Mouse (Mus musculus): ENCODE results near the gene Ube2m.
"Not testable (repeated sequence)": the region's sequence is repeated elsewhere in the genome, so short reads cannot be mapped to it uniquely, and the experiment has no call there.

Gene Ube2m

DNA sequence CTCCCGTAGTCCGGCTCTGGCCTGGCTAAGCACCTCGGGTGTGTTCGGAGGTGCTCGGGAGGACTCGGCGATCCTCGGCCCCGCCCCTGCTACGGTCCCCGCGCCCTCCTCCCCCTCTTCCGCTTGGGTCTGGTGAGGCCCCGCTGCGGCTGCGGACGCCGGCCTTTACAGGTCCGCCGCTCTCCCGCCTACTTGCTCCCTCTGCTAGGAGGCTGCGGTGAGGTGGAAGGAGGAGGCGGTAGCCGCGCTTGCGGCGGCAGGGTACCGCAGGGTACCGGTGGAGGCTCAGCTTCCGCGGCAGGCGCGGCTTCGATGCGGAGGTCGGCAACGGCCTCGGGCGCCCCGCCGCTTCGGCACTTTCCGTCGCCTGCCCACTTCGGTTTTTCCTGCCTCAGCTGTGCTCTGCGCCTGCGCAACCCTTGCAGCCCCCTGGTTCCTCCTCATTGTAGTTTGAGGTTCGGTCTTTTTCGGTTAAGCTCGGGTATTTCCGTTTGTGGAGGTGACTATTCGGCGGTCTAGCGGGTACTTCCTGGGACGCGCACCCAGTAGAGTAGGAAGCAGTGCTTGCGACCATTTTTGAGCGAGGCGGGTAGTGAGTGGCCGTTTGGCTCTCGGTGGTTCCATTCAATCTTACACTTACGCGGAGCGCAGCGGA is at the start of gene Ube2m:
Gene Ube2m (minus strand): TSS at position 375 of the 655 bp plus-strand sequence.
- in situ Hi-C loops (cut with MboI; ENCODE audit: low sequenced_read_pairs): no loop called here

DNA sequence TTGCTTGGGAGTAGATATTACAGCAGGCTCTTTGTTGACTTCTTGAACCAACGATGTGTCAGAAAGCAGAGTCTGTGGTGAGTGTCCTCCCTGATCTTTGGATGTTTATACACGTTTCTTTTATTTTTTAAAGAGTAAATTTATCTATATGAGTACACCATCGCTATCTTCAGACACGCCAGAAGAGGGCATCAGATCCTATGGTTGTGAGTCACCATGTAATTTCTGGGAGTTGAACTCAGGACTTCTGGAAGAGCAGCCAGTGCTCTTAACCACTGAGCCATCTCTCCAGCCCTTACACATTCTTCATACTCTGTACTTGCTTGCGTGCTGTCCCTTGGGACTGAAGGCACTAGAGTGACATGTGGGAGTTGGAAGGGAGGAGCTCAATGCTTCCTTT is 34.2 kb upstream of the Ube2m start:
- in situ Hi-C loops (cut with MboI; ENCODE audit: low sequenced_read_pairs): no loop called here

DNA sequence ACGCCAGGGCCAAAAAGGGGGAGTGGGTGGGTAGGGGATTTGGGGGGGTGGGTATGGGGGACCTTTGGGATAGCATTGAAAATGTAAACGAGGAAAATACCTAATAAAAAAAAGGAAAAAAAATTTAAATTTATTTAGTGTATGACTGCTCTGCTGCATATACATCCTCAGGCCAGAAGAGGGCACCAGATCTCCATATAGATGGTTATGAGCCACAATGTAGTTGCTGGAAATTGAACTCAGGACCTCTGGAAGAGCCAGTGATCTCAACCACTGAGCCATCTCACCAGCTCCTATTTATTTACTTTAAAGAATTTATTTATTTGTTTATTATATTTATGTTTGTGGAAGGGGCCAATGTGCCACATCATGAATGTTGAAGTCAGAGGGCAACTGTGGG is 25.3 kb upstream of the Ube2m start:
- in situ Hi-C loops (cut with MboI; ENCODE audit: low sequenced_read_pairs): not testable (repeated sequence)

DNA sequence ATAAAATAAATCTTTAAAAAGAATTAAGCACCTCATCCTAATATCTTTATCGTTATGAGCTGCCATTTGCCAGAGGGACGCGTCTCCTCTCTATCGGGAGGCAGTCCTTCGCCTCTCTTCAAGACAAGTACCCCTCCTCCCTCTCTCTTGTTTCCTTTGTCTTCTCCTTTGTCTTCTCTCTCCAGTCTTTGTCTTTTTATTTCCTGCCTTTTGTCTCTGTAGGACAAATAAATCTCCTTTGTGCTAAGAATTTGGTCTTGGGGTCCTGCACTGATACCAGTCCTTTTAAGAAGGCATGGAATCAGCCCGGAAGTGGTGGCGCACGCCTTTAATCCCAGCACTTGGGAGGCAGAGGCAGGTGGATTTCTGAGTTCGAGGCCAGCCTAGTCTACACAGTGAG is 21.5 kb upstream of the Ube2m start:
- in situ Hi-C loops (cut with MboI; ENCODE audit: low sequenced_read_pairs): no loop called here

DNA sequence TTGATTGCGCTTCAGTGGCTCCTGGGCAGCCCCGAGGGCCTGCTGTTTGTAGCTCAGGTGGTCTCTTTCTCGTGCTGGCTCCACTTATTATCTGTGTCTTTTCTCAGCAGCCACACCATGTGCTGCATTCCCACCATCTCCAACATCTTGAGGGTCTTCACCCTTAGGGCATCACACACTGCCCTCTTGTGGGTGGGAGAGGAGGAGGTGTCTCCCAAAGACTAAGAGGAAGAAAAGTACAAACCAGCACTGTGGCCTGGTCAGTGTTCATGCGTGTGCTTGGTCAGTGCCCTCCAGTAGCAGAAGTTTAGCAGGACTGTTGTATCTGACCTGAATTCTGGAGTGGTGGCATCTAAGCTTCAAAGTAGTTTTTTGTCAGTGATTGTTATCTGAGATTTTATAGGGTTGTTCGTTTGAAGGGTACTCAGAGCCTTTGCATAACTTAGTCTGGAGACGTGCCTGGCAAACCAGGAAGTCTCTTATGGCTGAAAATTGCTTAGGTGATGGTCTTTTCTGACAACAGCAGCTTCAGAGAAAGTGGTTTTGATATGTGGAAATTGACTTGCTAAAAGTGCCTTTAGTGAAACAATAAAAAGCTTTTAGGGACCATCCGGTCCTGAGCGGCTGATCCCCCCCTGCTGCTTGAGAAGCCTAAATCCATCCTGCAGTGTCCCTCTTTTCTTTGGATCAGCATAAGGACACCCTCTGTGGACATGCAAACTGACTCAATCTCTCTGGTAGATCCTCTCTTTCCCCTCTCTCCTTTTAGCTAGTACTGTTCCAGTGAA is 19.0 kb upstream of the Ube2m start:
- in situ Hi-C loops (cut with MboI; ENCODE audit: low sequenced_read_pairs): no loop called here

DNA sequence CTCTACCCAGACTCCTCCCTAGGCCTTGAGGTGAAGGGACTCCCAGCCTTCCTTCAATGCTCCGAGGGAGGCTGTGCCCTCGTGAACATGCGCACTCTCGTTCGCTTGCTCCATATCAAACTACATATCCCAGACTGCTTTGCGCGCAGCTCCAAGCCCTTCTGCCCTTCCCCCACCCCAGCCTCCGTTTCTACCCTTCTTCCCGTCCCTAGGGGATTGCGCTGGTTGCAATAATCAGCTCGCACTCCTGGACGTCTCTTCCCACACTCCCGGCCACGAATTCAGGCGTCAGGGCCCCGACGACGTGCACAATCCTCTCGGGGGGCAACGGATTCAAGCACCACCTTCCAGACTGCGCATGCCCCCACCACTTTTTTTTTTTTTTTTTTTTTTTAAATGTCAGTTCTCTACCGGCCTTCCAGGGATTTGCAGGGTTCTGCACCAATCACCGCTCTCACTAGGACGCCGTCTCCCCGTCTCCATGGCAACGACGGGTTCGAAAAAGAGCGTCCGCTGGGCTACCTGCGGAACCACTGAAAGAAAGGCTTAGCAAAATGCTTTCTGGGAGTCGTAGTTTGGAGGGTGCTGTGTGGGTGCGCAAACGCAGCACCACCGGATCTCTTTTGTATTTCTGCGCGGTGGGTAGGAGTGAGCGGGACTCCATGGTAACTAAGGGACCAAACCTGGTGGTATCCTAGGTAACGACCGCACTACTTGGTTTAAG is 16.4 kb upstream of the Ube2m start, which contains the start of gene Mzf1:
Gene Mzf1 (minus strand): TSS at position 478 of the 724 bp plus-strand sequence.
- in situ Hi-C loops (cut with MboI; ENCODE audit: low sequenced_read_pairs): no loop called here

DNA sequence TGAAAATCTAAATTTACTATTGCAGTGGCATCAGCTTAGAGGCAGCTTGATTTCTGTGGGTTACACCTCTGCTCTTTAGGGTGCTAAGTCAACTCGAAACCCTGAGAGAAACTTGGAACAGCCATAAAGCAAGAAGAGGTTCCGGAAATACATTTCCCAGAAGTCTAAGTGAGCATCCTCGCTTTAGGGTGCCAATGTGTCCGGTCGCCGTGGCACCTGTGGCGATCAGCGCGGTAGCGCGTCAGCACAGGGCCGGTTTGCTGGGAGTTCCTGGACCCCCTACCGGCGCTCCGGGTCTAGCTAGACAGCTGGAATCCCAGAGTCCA is 15.8 kb upstream of the Ube2m start:
- in situ Hi-C loops (cut with MboI; ENCODE audit: low sequenced_read_pairs): no loop called here

DNA sequence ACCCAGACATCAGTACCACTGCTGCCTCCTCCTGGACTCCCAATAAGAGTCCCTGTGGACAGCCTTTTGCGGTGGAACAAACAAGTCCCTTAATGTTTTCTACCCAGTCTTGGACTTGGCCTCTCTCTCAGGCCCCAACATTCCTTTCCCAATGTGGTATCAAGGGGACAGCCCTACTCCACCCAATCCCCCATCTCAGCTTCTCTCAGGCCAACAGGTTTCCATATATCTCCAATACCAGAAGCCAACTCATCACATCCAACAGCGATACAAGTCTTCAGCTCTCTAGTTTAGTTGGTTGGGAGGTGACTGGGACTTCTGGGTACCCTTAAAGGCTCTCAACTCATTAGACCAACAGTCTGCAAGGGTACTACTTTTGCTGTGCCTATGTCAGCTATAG is 15.4 kb upstream of the Ube2m start:
- in situ Hi-C loops (cut with MboI; ENCODE audit: low sequenced_read_pairs): no loop called here

DNA sequence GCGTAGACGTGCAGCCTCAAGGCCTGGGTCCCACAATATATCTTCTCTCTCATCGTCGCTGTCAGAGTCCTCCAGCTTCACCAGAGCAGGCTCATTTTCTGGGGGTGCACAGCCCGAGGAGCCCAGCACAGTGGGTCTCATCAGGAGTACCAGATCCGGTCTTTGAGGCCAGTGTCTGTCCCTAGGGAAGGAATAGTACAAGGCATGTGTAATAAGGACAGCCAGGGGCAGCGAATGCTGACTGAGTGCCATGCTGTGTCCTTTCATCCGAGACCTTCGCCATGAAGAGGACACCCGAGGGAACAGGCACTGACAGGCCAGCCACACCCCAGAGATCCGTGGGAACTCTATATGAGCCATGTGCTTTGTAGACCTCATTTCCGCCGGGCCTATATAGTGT is 14.9 kb upstream of the Ube2m start:
- in situ Hi-C loops (cut with MboI; ENCODE audit: low sequenced_read_pairs): no loop called here

DNA sequence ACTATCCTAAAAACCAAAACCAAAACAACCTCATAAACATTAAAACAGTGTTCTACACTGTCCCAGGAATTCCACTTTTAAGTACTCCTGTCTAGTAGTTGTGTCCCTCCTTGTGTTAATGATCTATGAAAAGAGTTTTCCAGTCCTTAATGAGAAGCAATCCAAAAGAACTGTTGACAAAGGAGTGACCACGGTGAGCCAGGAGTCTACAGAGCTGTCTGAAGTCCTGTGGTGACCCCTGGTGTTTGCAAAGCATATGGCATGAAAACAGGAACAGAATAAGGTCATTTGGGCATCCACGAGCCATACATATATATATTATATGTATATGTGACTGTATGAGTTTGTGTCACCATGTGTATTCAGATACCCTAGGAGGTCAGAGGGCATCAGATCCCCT is 8.0 kb upstream of the Ube2m start:
- in situ Hi-C loops (cut with MboI; ENCODE audit: low sequenced_read_pairs): no loop called here

DNA sequence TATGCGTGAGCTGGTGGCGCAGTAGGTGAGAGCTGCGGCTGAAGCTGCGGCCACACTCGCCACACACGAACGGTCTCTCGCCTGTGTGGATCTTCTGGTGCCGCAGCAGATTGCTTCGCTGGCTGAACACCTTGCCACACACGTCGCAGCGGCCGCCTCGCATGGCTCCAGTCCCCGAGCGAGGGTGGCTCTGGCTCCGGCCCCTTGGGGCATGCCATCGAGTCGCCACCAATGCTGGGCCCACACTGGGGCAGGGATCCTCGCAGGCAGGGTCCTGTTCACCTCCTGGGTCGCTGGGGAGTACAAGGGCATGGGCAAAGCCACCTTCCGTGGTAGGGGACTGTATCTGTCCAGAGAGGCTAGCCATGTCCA is 6.2 kb upstream of the Ube2m start:
- in situ Hi-C loops (cut with MboI; ENCODE audit: low sequenced_read_pairs): no loop called here

DNA sequence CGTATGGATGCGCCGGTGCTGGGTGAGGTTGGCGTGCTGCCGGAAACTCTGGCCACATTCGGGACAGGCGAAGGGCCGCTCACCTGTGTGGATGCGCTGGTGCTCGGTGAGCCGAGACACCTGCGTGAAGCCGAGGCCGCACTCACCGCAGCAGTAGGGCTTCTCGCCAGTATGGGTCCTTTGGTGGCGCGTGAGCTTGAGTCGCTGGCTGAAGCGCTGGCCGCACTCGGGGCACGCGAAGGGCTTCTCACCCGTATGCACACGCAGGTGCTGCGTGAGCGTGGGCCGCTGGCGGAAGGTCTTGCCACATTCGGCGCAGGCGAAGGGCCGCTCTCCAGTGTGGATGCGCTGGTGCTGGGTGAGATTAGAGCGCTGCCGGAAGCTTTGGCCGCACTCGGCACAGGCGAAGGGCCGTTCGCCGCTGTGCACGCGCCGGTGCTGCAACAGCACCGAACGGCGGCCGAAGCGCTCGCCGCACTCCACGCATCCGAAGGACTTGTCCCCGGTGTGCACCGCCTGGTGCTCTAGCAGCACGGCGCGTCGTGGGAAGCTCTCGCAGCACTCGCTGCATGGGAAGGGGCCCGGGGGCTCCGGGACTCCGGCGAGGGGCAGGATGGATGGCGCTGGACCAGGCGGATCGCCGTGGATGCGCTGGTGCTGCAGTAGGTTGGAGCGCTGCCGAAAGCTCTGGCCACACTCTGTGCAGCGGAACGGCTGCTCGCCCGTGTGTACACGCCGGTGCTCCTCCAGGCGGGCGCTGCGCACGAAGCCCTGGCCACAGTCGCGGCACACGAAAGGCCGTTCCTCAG is 5.6 kb upstream of the Ube2m start:
- in situ Hi-C loops (cut with MboI; ENCODE audit: low sequenced_read_pairs): no loop called here

DNA sequence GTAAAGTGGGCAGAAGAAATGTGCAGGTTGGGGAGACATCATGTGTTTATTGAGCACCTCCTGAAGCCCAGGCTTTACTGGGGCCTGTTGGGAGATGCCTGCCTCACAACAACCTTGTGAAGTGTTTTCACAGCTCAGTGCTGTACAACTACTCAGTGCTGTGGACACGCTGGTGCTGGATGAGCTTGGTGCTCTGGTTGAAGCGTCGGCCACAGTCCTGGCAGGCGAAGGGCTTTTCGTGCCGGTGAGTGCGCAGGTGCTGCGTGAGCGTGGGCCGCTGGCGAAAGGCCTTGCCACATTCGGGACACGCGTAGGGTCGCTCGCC is 5.0 kb upstream of the Ube2m start:
- in situ Hi-C loops (cut with MboI; ENCODE audit: low sequenced_read_pairs): no loop called here

DNA sequence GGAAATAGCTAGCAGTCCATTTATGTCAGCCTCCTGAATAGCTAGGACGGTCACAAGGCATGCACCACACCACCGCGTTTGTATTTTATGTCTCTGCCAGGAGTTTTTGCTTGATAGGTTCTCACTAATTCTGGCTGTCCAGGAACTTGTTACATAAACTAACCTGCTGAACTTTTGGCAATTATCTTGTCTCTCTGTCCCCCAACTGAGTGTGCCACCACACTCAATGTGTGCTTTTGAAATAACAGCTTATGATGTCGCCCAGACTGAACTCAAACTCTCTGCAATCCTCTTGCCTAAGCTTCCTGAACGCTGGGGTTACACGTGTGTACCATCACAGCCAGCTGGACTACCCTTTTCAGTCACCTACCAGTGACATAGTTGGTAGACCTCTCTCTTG is 4.4 kb upstream of the Ube2m start:
- in situ Hi-C loops (cut with MboI; ENCODE audit: low sequenced_read_pairs): no loop called here

DNA sequence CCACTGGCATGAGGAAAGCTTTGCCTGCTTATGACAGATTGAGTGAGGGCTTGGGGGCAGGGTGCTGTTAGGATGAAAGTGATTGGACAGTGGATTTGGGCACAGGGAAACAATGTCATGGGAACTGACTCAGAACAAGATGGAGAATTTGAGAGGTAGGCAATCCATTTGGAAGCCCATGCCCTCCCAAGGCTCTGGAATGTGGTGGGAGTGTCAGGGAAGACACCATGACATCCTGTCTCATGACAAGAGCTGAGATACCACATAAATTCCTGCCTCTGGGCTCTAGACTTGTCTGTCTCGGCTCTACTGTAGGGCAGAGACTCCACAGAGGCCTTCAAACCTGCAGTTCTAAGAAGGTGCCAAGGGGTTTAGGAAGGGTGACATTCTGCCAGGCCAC is 3.2 kb upstream of the Ube2m start:
- in situ Hi-C loops (cut with MboI; ENCODE audit: low sequenced_read_pairs): no loop called here

DNA sequence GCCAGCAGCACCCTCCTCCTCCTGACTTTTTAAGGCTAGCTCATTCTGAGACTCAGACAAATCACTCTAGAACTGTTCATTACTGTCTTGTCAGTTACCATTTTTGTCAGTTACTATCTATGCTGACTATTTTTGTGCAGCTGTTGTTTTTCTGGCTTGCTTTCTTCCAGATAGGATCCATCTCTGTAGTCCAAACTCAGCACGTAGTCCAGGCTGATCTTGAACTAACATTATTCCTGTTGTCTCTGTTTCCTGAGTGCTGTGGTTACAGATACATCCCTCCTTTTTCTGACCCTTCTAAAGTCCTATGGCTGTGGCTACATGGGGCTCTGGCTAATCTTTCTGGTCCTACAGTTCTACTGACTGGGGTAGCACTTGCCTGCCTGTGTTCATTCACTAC is 1.1 kb upstream of the Ube2m start:
- in situ Hi-C loops (cut with MboI; ENCODE audit: low sequenced_read_pairs): no loop called here

DNA sequence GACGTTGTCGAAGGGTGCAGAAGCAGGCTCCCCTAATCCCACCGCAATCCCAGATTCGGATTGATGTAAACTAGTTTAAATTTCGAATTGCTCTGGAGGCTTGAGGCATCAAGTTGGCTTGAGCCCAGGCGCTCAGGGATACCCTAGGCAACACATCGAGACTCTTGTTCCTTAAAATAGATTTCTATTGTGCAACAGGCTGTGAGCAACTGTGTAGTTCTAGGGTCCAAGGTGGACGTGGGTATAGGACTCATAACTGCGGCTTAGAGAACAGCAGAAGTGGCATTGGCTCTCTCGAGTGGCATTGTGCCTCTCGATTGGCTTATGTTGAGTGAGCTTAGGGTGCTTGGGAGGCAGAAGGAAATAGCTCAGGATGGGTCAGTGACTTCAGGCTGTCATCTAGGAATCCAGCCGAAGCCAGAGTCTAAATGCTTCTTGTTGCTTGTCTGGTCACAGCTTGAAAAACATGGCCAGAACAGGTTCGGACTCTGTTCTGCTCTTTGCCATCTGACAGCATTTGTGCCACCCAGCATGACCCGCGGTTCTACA is 620 bp upstream of the Ube2m start:
- in situ Hi-C loops (cut with MboI; ENCODE audit: low sequenced_read_pairs): no loop called here

DNA sequence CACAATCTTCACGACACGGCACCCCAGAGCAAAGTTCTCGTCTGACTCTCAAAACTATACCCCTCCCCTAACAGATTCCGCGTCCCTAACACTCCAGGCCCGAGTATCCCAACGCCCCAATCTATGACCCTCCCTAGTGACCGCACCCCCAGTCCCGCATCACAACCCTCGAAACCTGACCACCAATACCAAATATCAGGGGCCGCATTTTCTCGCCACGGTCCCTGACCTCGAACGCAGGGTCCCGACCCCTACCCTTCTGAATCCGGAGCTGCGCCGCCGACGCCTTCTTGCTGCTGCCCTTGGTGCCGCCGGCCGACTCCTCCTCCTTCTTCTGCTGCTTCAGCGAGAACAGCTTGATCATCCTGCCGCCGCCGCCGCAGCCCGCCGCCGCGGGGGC is 709 bp downstream of the Ube2m start:
- in situ Hi-C loops (cut with MboI; ENCODE audit: low sequenced_read_pairs): no loop called here

DNA sequence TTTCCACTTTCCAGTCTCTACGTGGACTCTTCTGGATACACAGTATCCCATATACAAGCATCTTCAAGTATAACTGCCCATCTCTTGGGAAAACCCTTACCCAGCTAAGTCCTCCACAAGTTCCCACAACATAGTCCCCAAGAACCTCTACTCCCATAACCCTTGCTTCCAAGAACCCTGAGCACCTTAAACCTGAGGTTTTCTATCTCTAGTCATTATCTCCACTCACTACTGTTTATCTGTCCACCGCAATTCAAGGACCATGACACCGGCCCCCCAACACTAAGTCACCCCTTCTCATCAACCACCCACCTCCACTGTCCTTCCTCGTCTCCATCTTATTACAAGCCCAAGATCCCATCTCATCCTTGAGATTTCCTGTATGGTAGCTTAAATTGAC is 1.3 kb downstream of the Ube2m start:
- in situ Hi-C loops (cut with MboI; ENCODE audit: low sequenced_read_pairs): no loop called here

DNA sequence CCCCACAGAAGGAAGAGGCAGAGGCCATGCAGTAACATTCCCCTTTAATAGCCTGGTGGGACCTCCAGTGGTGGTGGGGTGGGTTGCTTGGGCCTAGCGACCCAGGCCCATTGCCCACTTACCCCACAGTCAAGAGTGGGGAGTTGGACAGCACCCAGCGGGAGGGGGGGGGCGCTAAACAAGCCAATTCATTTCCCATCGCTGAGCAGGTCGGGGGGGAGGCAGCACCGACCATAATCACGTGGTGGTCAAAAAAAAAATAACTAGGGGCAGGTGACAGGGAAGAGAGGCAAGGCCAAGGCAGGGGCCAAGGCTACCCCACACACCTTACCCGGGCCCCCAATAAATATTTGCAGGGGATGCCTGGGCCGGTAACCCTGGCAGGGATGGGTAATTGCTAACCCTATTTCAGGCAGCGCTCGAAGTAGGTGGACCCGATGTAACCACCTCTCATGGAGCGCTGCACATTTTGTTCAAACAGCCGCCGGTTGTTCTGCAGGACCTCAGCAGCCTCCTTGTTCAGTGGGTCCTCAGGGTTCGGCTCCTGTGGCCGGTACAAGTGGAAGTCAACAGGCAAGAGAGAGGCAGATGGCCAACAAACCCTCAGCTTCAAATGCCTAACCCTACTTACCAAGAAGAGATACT is 2.7 kb downstream of the Ube2m start:
- in situ Hi-C loops (cut with MboI; ENCODE audit: low sequenced_read_pairs): no loop called here

All from CH12F3 (cell line).